Mouse (Mus musculus): ENCODE measurements around the gene Astl. TPM values are rescaled to one million over a fixed set of nuclear protein-coding genes. Genes with fewer than 3 reads are reported as not detected.

Gene Astl
- polyA plus RNA-seq, 1 experiment = 0.01 TPM

GRCm38 (mm10) chr2:127374131-127374530 lies 35.7 kb downstream of the Astl start:
- H3K4me3 ChIP-seq = no peak overlapping the region
- TF ChIP-seq CEBPB (IDR thresholded peaks at IDR 0.05; ENCODE audit: insufficient read depth, poor library complexity, severe bottlenecking) (no peak), E2F4 (IDR thresholded peaks at IDR 0.05; ENCODE audit: insufficient read depth) (no peak), MYOG (IDR thresholded peaks at IDR 0.05; ENCODE audit: control insufficient read depth in 1 of 3, insufficient read depth in 1 of 3, insufficient read length in 2 of 3, low read depth in 2 of 3) (no peak), TCF12 (IDR thresholded peaks at IDR 0.05; ENCODE audit: insufficient read depth, poor library complexity, severe bottlenecking) (no peak), SRF (IDR thresholded peaks at IDR 0.05; ENCODE audit: control insufficient read depth, insufficient read length, low read depth) (no peak), MAX (IDR thresholded peaks at IDR 0.05; ENCODE audit: low read depth) (no peak), POLR2AphosphoS2 (IDR thresholded peaks at IDR 0.05; ENCODE audit: insufficient read length, low read depth) (no peak), REST (IDR thresholded peaks at IDR 0.05; ENCODE audit: insufficient read depth, insufficient read length) (no peak), MYOD1 (IDR thresholded peaks at IDR 0.05; ENCODE audit: control insufficient read depth in 1 of 3, insufficient read length in 2 of 3, low read depth in 2 of 3) (no peak), USF1 (IDR thresholded peaks at IDR 0.05; ENCODE audit: low read depth) (no peak), POLR2A (IDR thresholded peaks at IDR 0.05; ENCODE audit: insufficient read length, low read depth) (no peak), TCF3 (IDR thresholded peaks at IDR 0.05; ENCODE audit: insufficient read length, low read depth) (no peak)

GRCm38 (mm10) chr2:127375087-127375486 lies 36.6 kb downstream of the Astl start:
- Histone ChIP-seq H3ac (ENCODE audit: control insufficient read depth, insufficient read length) (no peak overlapping the region), H3K27me3 (ENCODE audit: control insufficient read depth, insufficient read depth, insufficient read length) (peaks cover 33% of the 10 kb centered on the region), H3K36me3 (ENCODE audit: control insufficient read depth, insufficient read depth) (no peaks in the 10 kb centered on the region), H3K79me2 (ENCODE audit: control insufficient read depth, insufficient read depth) (no peaks in the 10 kb centered on the region), H3K4me3 (no peak overlapping the region), H3K4me2 (ENCODE audit: low read depth) (no peak overlapping the region)
- no peak for TF ChIP-seq CEBPB (IDR thresholded peaks at IDR 0.05; ENCODE audit: insufficient read depth, poor library complexity, severe bottlenecking)
- no peak for TF ChIP-seq MYOG (IDR thresholded peaks at IDR 0.05; ENCODE audit: control insufficient read depth in 1 of 3, insufficient read depth in 1 of 3, insufficient read length in 2 of 3, low read depth in 2 of 3)
- TF ChIP-seq SRF (IDR thresholded peaks at IDR 0.05; ENCODE audit: control insufficient read depth, insufficient read length, low read depth) = no peak

More at GRCm38 (mm10) chr2:127374131-127374530, 35.7 kb downstream of the Astl start:
- no peaks in the 10 kb centered on the region for H3K79me2 ChIP-seq (ENCODE audit: control insufficient read depth, insufficient read depth)
- peaks cover 27% of the 10 kb centered on the region for H3K27me3 ChIP-seq (ENCODE audit: control insufficient read depth, insufficient read depth, insufficient read length)
- no peaks in the 10 kb centered on the region for H3K36me3 ChIP-seq (ENCODE audit: control insufficient read depth, insufficient read depth)
- no peak overlapping the region for H3K4me2 ChIP-seq (ENCODE audit: low read depth)
- H3ac ChIP-seq (ENCODE audit: control insufficient read depth, insufficient read length) = no peak overlapping the region

- no peaks in the 10 kb centered on the region for H3K36me3 ChIP-seq (ENCODE audit: control insufficient read depth, insufficient read depth)
- peaks cover 30% of the 10 kb centered on the region for H3K27me3 ChIP-seq (ENCODE audit: control insufficient read depth, insufficient read depth, insufficient read length)
- no peaks in the 10 kb centered on the region for H3K79me2 ChIP-seq (ENCODE audit: control insufficient read depth, insufficient read depth)
- H3K4me2 ChIP-seq (ENCODE audit: low read depth) = no peak overlapping the region
- H3ac ChIP-seq (ENCODE audit: control insufficient read depth, insufficient read length) = no peak overlapping the region
- H3K4me3 ChIP-seq = no peak overlapping the region
- TF ChIP-seq TCF3 (IDR thresholded peaks at IDR 0.05; ENCODE audit: insufficient read length, low read depth) (no peak), POLR2A (IDR thresholded peaks at IDR 0.05; ENCODE audit: insufficient read length, low read depth) (no peak), USF1 (IDR thresholded peaks at IDR 0.05; ENCODE audit: low read depth) (no peak), MAX (IDR thresholded peaks at IDR 0.05; ENCODE audit: low read depth) (no peak), MYOG (IDR thresholded peaks at IDR 0.05; ENCODE audit: control insufficient read depth in 1 of 3, insufficient read depth in 1 of 3, insufficient read length in 2 of 3, low read depth in 2 of 3) (no peak), CEBPB (IDR thresholded peaks at IDR 0.05; ENCODE audit: insufficient read depth, poor library complexity, severe bottlenecking) (no peak), POLR2AphosphoS2 (IDR thresholded peaks at IDR 0.05; ENCODE audit: insufficient read length, low read depth) (no peak), SRF (IDR thresholded peaks at IDR 0.05; ENCODE audit: control insufficient read depth, insufficient read length, low read depth) (no peak), E2F4 (IDR thresholded peaks at IDR 0.05; ENCODE audit: insufficient read depth) (no peak), TCF12 (IDR thresholded peaks at IDR 0.05; ENCODE audit: insufficient read depth, poor library complexity, severe bottlenecking) (no peak), MYOD1 (IDR thresholded peaks at IDR 0.05; ENCODE audit: control insufficient read depth in 1 of 3, insufficient read length in 2 of 3, low read depth in 2 of 3) (no peak), REST (IDR thresholded peaks at IDR 0.05; ENCODE audit: insufficient read depth, insufficient read length) (no peak)
Measured at GRCm38 (mm10) chr2:127375759-127376341, 37.4 kb downstream of the Astl start.

- H3K4me2 ChIP-seq (ENCODE audit: low read depth) = no peak overlapping the region
- no peak overlapping the region for H3K4me3 ChIP-seq
- no peak for TF ChIP-seq E2F4 (IDR thresholded peaks at IDR 0.05; ENCODE audit: insufficient read depth)
- no peak for TF ChIP-seq TCF12 (IDR thresholded peaks at IDR 0.05; ENCODE audit: insufficient read depth, poor library complexity, severe bottlenecking)
- TF ChIP-seq USF1 (IDR thresholded peaks at IDR 0.05; ENCODE audit: low read depth) = no peak
- no peak for TF ChIP-seq POLR2A (IDR thresholded peaks at IDR 0.05; ENCODE audit: insufficient read length, low read depth)
- TF ChIP-seq CEBPB (IDR thresholded peaks at IDR 0.05; ENCODE audit: insufficient read depth, poor library complexity, severe bottlenecking) = no peak
- no peak for TF ChIP-seq TCF3 (IDR thresholded peaks at IDR 0.05; ENCODE audit: insufficient read length, low read depth)
- TF ChIP-seq POLR2AphosphoS2 (IDR thresholded peaks at IDR 0.05; ENCODE audit: insufficient read length, low read depth) = no peak
- TF ChIP-seq REST (IDR thresholded peaks at IDR 0.05; ENCODE audit: insufficient read depth, insufficient read length) = no peak
- no peak for TF ChIP-seq MAX (IDR thresholded peaks at IDR 0.05; ENCODE audit: low read depth)
- no peak for TF ChIP-seq MYOG (IDR thresholded peaks at IDR 0.05; ENCODE audit: control insufficient read depth in 1 of 3, insufficient read depth in 1 of 3, insufficient read length in 2 of 3, low read depth in 2 of 3)
- no peak for TF ChIP-seq MYOD1 (IDR thresholded peaks at IDR 0.05; ENCODE audit: control insufficient read depth in 1 of 3, insufficient read length in 2 of 3, low read depth in 2 of 3)
- no peak for TF ChIP-seq SRF (IDR thresholded peaks at IDR 0.05; ENCODE audit: control insufficient read depth, insufficient read length, low read depth)
- no peak overlapping the region for H3ac ChIP-seq (ENCODE audit: control insufficient read depth, insufficient read length)
- no peaks in the 10 kb centered on the region for H3K79me2 ChIP-seq (ENCODE audit: control insufficient read depth, insufficient read depth)
- no peaks in the 10 kb centered on the region for H3K36me3 ChIP-seq (ENCODE audit: control insufficient read depth, insufficient read depth)
- H3K27me3 ChIP-seq (ENCODE audit: control insufficient read depth, insufficient read depth, insufficient read length) = peaks cover 24% of the 10 kb centered on the region
Measured at GRCm38 (mm10) chr2:127376423-127377051, 38.1 kb downstream of the Astl start.
